Mouse (Mus musculus) ES-Bruce4 (cell line): Measurements from ENCODE around the gene Sox1. TPM values are rescaled to one million over a fixed set of nuclear protein-coding genes. Genes with fewer than 3 reads are reported as not detected.

Experiments
- H3K27ac ChIP-seq: 2 replicates; pipeline ENCODE4 v1.5.1; 2012; ENCODE audit warnings: low read length, inconsistent platforms; ENCODE audit not compliant: insufficient read depth
- H3K27me3 ChIP-seq: 2 replicates; pipeline ENCODE4 v1.6.1; 2012; ENCODE audit warnings: mild to moderate bottlenecking, low read length, inconsistent platforms; ENCODE audit not compliant: control insufficient read depth, poor library complexity, insufficient read depth, severe bottlenecking
- H3K36me3 ChIP-seq: 2 replicates; pipeline ENCODE4 v1.6.1; 2012; ENCODE audit warnings: inconsistent platforms, mild to moderate bottlenecking, low read length, moderate library complexity; ENCODE audit not compliant: control insufficient read depth, poor library complexity, insufficient read depth, severe bottlenecking
- H3K4me1 ChIP-seq: one replicate; pipeline ENCODE4 v1.8.1; 2011; ENCODE audit warnings: low read length; ENCODE audit not compliant: control insufficient read depth, insufficient read depth
- H3K4me3 ChIP-seq: 2 replicates; pipeline ENCODE4 v1.5.1; 2011; ENCODE audit warnings: low read depth, mild to moderate bottlenecking, low read length
- H3K9ac ChIP-seq: 2 replicates; pipeline ENCODE4 v1.6.1; 2012; ENCODE audit warnings: low read depth, mild to moderate bottlenecking, inconsistent platforms; ENCODE audit not compliant: poor library complexity, severe bottlenecking
- H3K9me3 ChIP-seq: replicated peaks from 2 replicates; pipeline ENCODE4 v1.6.1; 2012; ENCODE audit warnings: mild to moderate bottlenecking, low read length, inconsistent platforms; ENCODE audit not compliant: control insufficient read depth, poor library complexity, insufficient read depth, severe bottlenecking
- CTCF ChIP-seq: IDR thresholded peaks from one replicate; pipeline ENCODE4 v1.8.1; 2011; ENCODE audit warnings: low read depth, low read length
- EP300 ChIP-seq: IDR thresholded peaks from 2 replicates; pipeline ENCODE4 v1.6.1; 2011; ENCODE audit warnings: low read depth, low read length; ENCODE audit not compliant: insufficient read depth
- POLR2A ChIP-seq: IDR thresholded peaks from one replicate; pipeline ENCODE4 v1.8.1; 2011; ENCODE audit warnings: low read length; ENCODE audit not compliant: insufficient read depth
- polyA plus RNA-seq: library from polyadenylated mRNA; stranded (reverse); fragments of >200 nt; gene quantifications from 2 replicates; pipeline ENCODE4 v1.2.4, GENCODE M21; 2011; ENCODE audit warnings: low read depth; ENCODE audit not compliant: missing spikeins, insufficient read depth, insufficient read length

Sox1 gene
- polyA plus RNA-seq, 1 experiment, result 0.37 TPM

GRCm38 (mm10) chr8:12408020-12408419, 12.9 kb downstream of the Sox1 start:
- Histone ChIP-seq H3K4me3 (no peak overlapping the region), H3K27me3 (0 out of 2 replicates have a peak, but pooled peaks cover 5% of the 10 kb centered on the region), H3K4me1 (no peaks in the 10 kb centered on the region), H3K9me3 (no peaks in the 10 kb centered on the region), H3K27ac (no peak overlapping the region), H3K36me3 (no peaks in the 10 kb centered on the region), H3K9ac (no peak overlapping the region)
- TF ChIP-seq POLR2A (no peak), CTCF (no peak), EP300 (no peak)

GRCm38 (mm10) chr8:12409976-12410375, 14.9 kb downstream of the Sox1 start:
- no peak overlapping the region for H3K4me3 ChIP-seq
- H3K27ac ChIP-seq, result no peak overlapping the region
- H3K4me1 ChIP-seq, result no peaks in the 10 kb centered on the region
- H3K36me3 ChIP-seq, result no peaks in the 10 kb centered on the region
- H3K27me3 ChIP-seq, result 0 out of 2 replicates have a peak, but pooled peaks cover 4% of the 10 kb centered on the region
- no peak for TF ChIP-seq CTCF
- H3K9me3 ChIP-seq, result no peaks in the 10 kb centered on the region
- H3K9ac ChIP-seq, result no peak overlapping the region

GRCm38 (mm10) chr8:12417056-12417455, 22.0 kb downstream of the Sox1 start:
- no peaks in the 10 kb centered on the region for H3K36me3 ChIP-seq
- no peaks in the 10 kb centered on the region for H3K27me3 ChIP-seq
- no peak overlapping the region for H3K27ac ChIP-seq
- no peaks in the 10 kb centered on the region for H3K4me1 ChIP-seq
- H3K9me3 ChIP-seq, result no peaks in the 10 kb centered on the region
- no peak overlapping the region for H3K9ac ChIP-seq
- no peak overlapping the region for H3K4me3 ChIP-seq
- TF ChIP-seq POLR2A, result no peak
- TF ChIP-seq EP300, result no peak
- TF ChIP-seq CTCF, result no peak

- no peaks in the 10 kb centered on the region for H3K9me3 ChIP-seq
- no peaks in the 10 kb centered on the region for H3K36me3 ChIP-seq
- no peak overlapping the region for H3K9ac ChIP-seq
- no peaks in the 10 kb centered on the region for H3K27me3 ChIP-seq
- TF ChIP-seq EP300, result no peak
- peak; percentile 25 for TF ChIP-seq CTCF
- TF ChIP-seq POLR2A, result no peak
- no peaks in the 10 kb centered on the region for H3K4me1 ChIP-seq
- H3K4me3 ChIP-seq, result no peak overlapping the region
- H3K27ac ChIP-seq, result no peak overlapping the region
Measured at GRCm38 (mm10) chr8:12420537-12420936, 25.4 kb downstream of the Sox1 start.

GRCm38 (mm10) chr8:12425906-12426305, 30.8 kb downstream of the Sox1 start:
- H3K9me3 ChIP-seq, result no peaks in the 10 kb centered on the region
- TF ChIP-seq CTCF (no peak), EP300 (no peak), POLR2A (no peak)
- H3K36me3 ChIP-seq, result no peaks in the 10 kb centered on the region
- peaks cover 3% of the 10 kb centered on the region for H3K4me1 ChIP-seq
- H3K4me3 ChIP-seq, result no peak overlapping the region
- no peak overlapping the region for H3K27ac ChIP-seq
- no peak overlapping the region for H3K9ac ChIP-seq
- peaks cover 14% of the 10 kb centered on the region for H3K27me3 ChIP-seq

GRCm38 (mm10) chr8:12427346-12427745, 32.3 kb downstream of the Sox1 start:
- no peaks in the 10 kb centered on the region for H3K36me3 ChIP-seq
- H3K4me3 ChIP-seq, result no peak overlapping the region
- H3K27me3 ChIP-seq, result peaks cover 16% of the 10 kb centered on the region
- H3K27ac ChIP-seq, result no peak overlapping the region
- no peaks in the 10 kb centered on the region for H3K9me3 ChIP-seq
- H3K4me1 ChIP-seq, result peaks cover 3% of the 10 kb centered on the region
- TF ChIP-seq EP300 (no peak), POLR2A (no peak), CTCF (no peak)
- H3K9ac ChIP-seq, result no peak overlapping the region
